Mouse (Mus musculus) kidney, postnatal 0 days (tissue): ENCODE data around the gene Ano9. TPM values are rescaled to one million over a fixed set of nuclear protein-coding genes. Genes with fewer than 3 reads are reported as not detected.

ENCODE experiments used
- ATAC-seq: fragments of 200-750 bp; cut with Nextera tagmentation; replicated peaks from 2 replicates; pipeline ENCODE4 v1.8.0; 2017; ENCODE audit warnings: low read depth, moderate number of reproducible peaks, moderate TSS enrichment, moderate library complexity; ENCODE audit not compliant: low FRiP score
- DNase-seq: peaks from one replicate; pipeline ENCODE4 v3.0.0-alpha.2; 2016; ENCODE audit warnings: low spot score
- H3K27ac ChIP-seq: fragments of 300-500 bp; sonication (generic); 2 replicates; pipeline ENCODE4 v1.5.1; 2014; ENCODE audit warnings: mild to moderate bottlenecking
- H3K27me3 ChIP-seq: fragments of 300-500 bp; sonication (generic); 2 replicates; pipeline ENCODE4 v1.6.1; 2014; ENCODE audit warnings: low read length, mixed read lengths; ENCODE audit not compliant: insufficient read depth
- H3K36me3 ChIP-seq: fragments of 300-500 bp; sonication (generic); 2 replicates; pipeline ENCODE4 v1.6.1; 2014; ENCODE audit warnings: low read length, mixed read lengths; ENCODE audit not compliant: insufficient read depth
- H3K4me1 ChIP-seq: fragments of 300-500 bp; sonication (generic); replicated peaks from 2 replicates; pipeline ENCODE4 v1.6.1; 2014; ENCODE audit warnings: antibody characterized with exemption, low read length, mixed read lengths; ENCODE audit not compliant: insufficient read depth
- H3K4me2 ChIP-seq: fragments of 300-500 bp; sonication (generic); 2 replicates; pipeline ENCODE4 v1.6.1; 2014; ENCODE audit warnings: mild to moderate bottlenecking, low read length, moderate library complexity, mixed read lengths
- H3K4me3 ChIP-seq: fragments of 300-500 bp; sonication (generic); replicated peaks from 2 replicates; pipeline ENCODE4 v1.5.1; 2014; ENCODE audit warnings: low read depth, low read length
- H3K9ac ChIP-seq: fragments of 300-500 bp; sonication (generic); 2 replicates; pipeline ENCODE4 v1.6.1; 2014; ENCODE audit warnings: low read depth, low read length
- H3K9me3 ChIP-seq: fragments of 300-500 bp; sonication (generic); replicated peaks from 2 replicates; pipeline ENCODE4 v1.6.1; 2016; ENCODE audit warnings: low read length, inconsistent platforms, mixed read lengths
- CTCF ChIP-seq: IDR thresholded peaks from 2 replicates; pipeline ENCODE4 v1.5.1; 2016; ENCODE audit warnings: antibody characterized with exemption, low read depth, mild to moderate bottlenecking, moderate library complexity
- WGBS: fragments of 180-500 bp; shearing (Covaris S2); extraction: QIAGEN DNeasy Blood & Tissue Kit; methylation state at CpG from one replicate; pipeline ENCODE4 v1.1.7; 2014; 5-methylcytosine and 5-hydroxymethylcytosine counted together
- polyA plus RNA-seq: library from polyadenylated mRNA; unstranded; fragments of >200 nt; fragmentation: Nextera tagmentation; extraction: Ambion mirVana; gene quantifications from 2 replicates; pipeline ENCODE4 v1.2.1, GENCODE M21; 2015

The Ano9 gene
- polyA plus RNA-seq, 1 experiment from 2014 or later, result 6.9 TPM

- no peak overlapping the region for H3K27ac ChIP-seq
- no peaks in the 10 kb centered on the region for H3K27me3 ChIP-seq
- H3K9ac ChIP-seq, result no peak overlapping the region
- no peak overlapping the region for H3K4me3 ChIP-seq
- TF ChIP-seq CTCF, result no peak
- no peaks in the 10 kb centered on the region for H3K4me1 ChIP-seq
- WGBS, result 84% methylated on average over 1 of the region's 1 CpGs
- no peak overlapping the region for H3K4me2 ChIP-seq
- no peaks in the 10 kb centered on the region for H3K9me3 ChIP-seq
- no peak for ATAC-seq
- 0 out of 2 replicates have a peak, but pooled peaks cover 6% of the 10 kb centered on the region for H3K36me3 ChIP-seq
- DNase-seq, result no peak
Observed at GRCm38 (mm10) chr7:141145403-141145802, 27.8 kb upstream of the Ano9 start.

DNA sequence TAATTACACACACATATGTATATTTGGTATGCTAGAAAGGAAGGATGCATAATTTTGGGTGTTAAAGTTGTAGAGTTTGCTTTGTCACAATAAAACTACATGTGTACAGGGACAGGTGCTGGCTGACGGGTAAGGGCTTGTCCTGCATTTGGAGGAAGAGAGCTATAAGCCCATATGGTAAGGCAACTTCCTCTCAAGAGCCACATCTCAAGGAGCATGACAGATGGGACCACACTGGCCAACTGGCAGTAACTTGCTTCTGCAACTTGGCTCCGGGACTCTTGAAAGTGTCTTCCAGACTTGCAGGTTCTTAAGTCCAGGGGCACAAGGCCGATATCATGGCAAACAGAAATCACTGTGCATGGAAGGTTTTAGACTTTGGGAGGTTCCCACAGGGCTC, 27.0 kb upstream of the Ano9 start:
- Histone ChIP-seq H3K9ac (no peak overlapping the region), H3K27me3 (no peaks in the 10 kb centered on the region), H3K4me1 (no peaks in the 10 kb centered on the region), H3K27ac (no peak overlapping the region), H3K9me3 (no peaks in the 10 kb centered on the region), H3K4me3 (no peak overlapping the region), H3K4me2 (no peak overlapping the region), H3K36me3 (0 out of 2 replicates have a peak, but pooled peaks cover 6% of the 10 kb centered on the region)
- DNase-seq (no peak), ATAC-seq (no peak)
- no peak for TF ChIP-seq CTCF
- WGBS, result 96% methylated on average over 3 of the region's 3 CpGs

GRCm38 (mm10) chr7:141143861-141144260, 26.3 kb upstream of the Ano9 start:
- Histone ChIP-seq H3K36me3 (peaks cover 13% of the 10 kb centered on the region; the same call in 1 of the 2 replicates), H3K9ac (no peak overlapping the region), H3K27me3 (no peaks in the 10 kb centered on the region), H3K4me3 (no peak overlapping the region), H3K9me3 (no peaks in the 10 kb centered on the region), H3K27ac (no peak overlapping the region), H3K4me1 (no peaks in the 10 kb centered on the region), H3K4me2 (no peak overlapping the region)
- ATAC-seq (no peak), DNase-seq (no peak)
- TF ChIP-seq CTCF, result no peak
- 84% methylated on average over 2 of the region's 2 CpGs for WGBS

GRCm38 (mm10) chr7:141143112-141143511, 25.5 kb upstream of the Ano9 start:
- Histone ChIP-seq H3K36me3 (peaks cover 16% of the 10 kb centered on the region; the same call in 1 of the 2 replicates), H3K27ac (no peak overlapping the region), H3K9ac (no peak overlapping the region), H3K4me2 (no peak overlapping the region), H3K27me3 (no peaks in the 10 kb centered on the region), H3K4me3 (no peak overlapping the region), H3K9me3 (no peaks in the 10 kb centered on the region), H3K4me1 (no peaks in the 10 kb centered on the region)
- ATAC-seq (no peak), DNase-seq (peak; percentile 50)
- TF ChIP-seq CTCF, result peak; percentile 64
- 48% methylated on average over 5 of the region's 5 CpGs for WGBS

- 92% methylated on average over 4 of the region's 4 CpGs for WGBS
- no peaks in the 10 kb centered on the region for H3K4me1 ChIP-seq
- no peaks in the 10 kb centered on the region for H3K27me3 ChIP-seq
- no peak overlapping the region for H3K9ac ChIP-seq
- no peaks in the 10 kb centered on the region for H3K9me3 ChIP-seq
- TF ChIP-seq CTCF, result no peak
- no peak overlapping the region for H3K27ac ChIP-seq
- peaks cover 22% of the 10 kb centered on the region; the same call in 1 of the 2 replicates for H3K36me3 ChIP-seq
- no peak overlapping the region for H3K4me2 ChIP-seq
- no peak for DNase-seq
- no peak for ATAC-seq
- H3K4me3 ChIP-seq, result no peak overlapping the region
Observed at GRCm38 (mm10) chr7:141141326-141141725, 23.7 kb upstream of the Ano9 start.

GRCm38 (mm10) chr7:141131904-141132755, 14.5 kb upstream of the Ano9 start:
- Histone ChIP-seq H3K9me3 (no peaks in the 10 kb centered on the region), H3K27ac (peak overlapping the region; percentile 54; the same call in 1 of the 2 replicates), H3K9ac (peak overlapping the region; percentile 89), H3K36me3 (peaks cover 18% of the 10 kb centered on the region; the same call in 1 of the 2 replicates), H3K4me2 (peak overlapping the region; percentile 78), H3K4me1 (peaks cover 6% of the 10 kb centered on the region; the same call in 1 of the 2 replicates), H3K27me3 (no peaks in the 10 kb centered on the region), H3K4me3 (peak overlapping the region; percentile 97)
- DNase-seq (no peak), ATAC-seq (no peak)
- WGBS, result 56% methylated on average over 12 of the region's 12 CpGs
- TF ChIP-seq CTCF, result no peak
